Mouse (Mus musculus) hindbrain, embryonic 10.5 days (tissue): ENCODE data around the gene 2210011C24Rik. TPM values are rescaled to one million over a fixed set of nuclear protein-coding genes. Genes with fewer than 3 reads are reported as not detected.

Experiments used
- DNase-seq: peaks from one replicate; pipeline ENCODE4 v3.0.0-alpha.2; 2017; ENCODE audit warnings: low spot score
- H3K27ac ChIP-seq: fragments of 300-500 bp; sonication (generic); 2 replicates; pipeline ENCODE4 v1.5.1; 2016; ENCODE audit warnings: mild to moderate bottlenecking, moderate library complexity
- H3K27me3 ChIP-seq: fragments of 300-500 bp; sonication (generic); 2 replicates; pipeline ENCODE4 v1.6.1; 2016; ENCODE audit warnings: mild to moderate bottlenecking; ENCODE audit not compliant: poor library complexity, insufficient read depth, severe bottlenecking
- H3K36me3 ChIP-seq: fragments of 300-500 bp; sonication (generic); 2 replicates; pipeline ENCODE4 v1.6.1; 2016; ENCODE audit warnings: mild to moderate bottlenecking, moderate library complexity
- H3K4me1 ChIP-seq: fragments of 300-500 bp; sonication (generic); replicated peaks from 2 replicates; pipeline ENCODE4 v1.6.1; 2016; ENCODE audit warnings: mild to moderate bottlenecking
- H3K4me3 ChIP-seq: fragments of 300-500 bp; sonication (generic); 2 replicates; pipeline ENCODE4 v1.5.1; 2016; ENCODE audit warnings: mild to moderate bottlenecking, moderate library complexity
- H3K9me3 ChIP-seq: fragments of 300-500 bp; sonication (generic); 2 replicates; pipeline ENCODE4 v1.6.1; 2016; ENCODE audit warnings: mild to moderate bottlenecking, moderate library complexity
- WGBS: fragments of 180-500 bp; shearing (Covaris S2); methylation state at CpG from one replicate; pipeline ENCODE4 v1.1.7; 2016; 5-methylcytosine and 5-hydroxymethylcytosine counted together
- polyA plus RNA-seq: library from polyadenylated mRNA; unstranded; fragments of >200 nt; fragmentation: Nextera tagmentation; extraction: Ambion mirVana; gene quantifications from 2 replicates; pipeline ENCODE4 v1.2.1, GENCODE M21; 2016

Gene 2210011C24Rik
- 0.86 TPM in 1 of 2 replicates, not detected in the other for polyA plus RNA-seq

DNA sequence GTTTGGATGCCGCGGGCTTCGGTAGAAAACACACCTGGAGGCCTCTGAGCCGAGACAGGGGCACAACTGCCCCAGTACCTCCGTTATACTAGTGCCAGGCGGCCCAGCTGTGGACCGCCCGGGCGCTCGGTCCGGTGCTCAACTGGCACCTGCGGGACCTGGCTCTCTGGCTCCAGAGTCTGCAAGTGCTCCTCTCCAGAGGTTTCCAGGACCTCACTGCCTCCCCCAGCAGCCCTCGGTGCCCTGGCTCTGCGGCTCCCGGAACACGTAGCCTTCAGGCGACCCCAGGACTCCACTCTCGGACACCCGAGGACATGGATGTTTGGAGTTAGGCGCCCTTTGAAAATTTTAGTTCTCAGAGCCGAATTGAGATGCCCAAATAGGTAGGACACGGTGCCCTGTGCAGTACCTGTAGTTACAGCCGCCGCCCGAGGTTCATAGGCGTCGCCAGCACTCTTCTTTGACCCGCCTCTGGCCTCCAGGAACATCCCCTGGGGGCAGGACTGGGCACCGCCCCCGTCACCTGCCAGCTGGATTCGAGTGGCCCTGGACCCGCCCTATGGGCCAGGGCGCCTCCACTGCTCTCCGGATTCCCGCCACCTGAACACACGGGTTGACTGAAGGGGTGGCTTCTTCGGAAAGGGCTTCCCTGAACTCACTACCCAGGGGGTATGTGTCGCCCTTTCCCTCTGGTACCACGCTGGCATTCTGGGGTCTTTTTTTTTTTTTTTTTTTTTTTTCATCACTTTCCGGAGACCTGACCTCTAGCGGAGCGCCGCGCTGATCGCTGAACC lies at the start of gene 2210011C24Rik:
2210011C24Rik (minus strand) TSS at position 467 of the 794 bp plus-strand sequence.
- H3K27ac ChIP-seq: peak within 1 kb of the TSS; percentile 64; the same call in 1 of the 2 replicates
- peak; percentile 34 for DNase-seq
- peaks cover 62% of the 10 kb centered on the region for H3K27me3 ChIP-seq
- H3K4me3 ChIP-seq: peak within 1 kb of the TSS; percentile 63
- H3K9me3 ChIP-seq: peaks cover 5% of the 10 kb centered on the region; the same call in 1 of the 2 replicates
- H3K4me1 ChIP-seq: peaks cover 38% of the 10 kb centered on the region
- H3K36me3 ChIP-seq: no peaks in the 10 kb centered on the region
- WGBS: under 1% methylated on average over 45 of the region's 45 CpGs

DNA sequence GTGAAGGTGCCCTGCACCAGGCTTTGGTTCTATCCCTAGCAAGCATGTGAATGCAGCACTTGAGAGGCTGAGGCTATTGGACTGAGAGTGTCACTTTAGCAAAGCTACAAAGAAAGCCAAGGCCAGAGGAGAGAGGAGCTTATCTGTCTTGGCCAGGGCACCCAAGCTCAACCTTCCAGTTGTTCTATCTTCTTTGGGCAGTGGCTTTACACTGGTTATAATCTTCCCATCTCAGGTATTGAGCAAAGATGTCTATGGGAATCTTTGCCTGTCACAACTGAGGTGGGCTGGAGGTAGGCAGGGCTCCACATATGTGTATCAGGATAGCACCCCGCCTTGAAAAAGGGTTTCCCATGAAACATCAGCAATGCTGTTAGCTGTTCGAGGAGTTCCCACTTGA lies 48.3 kb upstream of the 2210011C24Rik start:
- WGBS: 84% methylated on average over 2 of the region's 2 CpGs
- H3K27me3 ChIP-seq: no peaks in the 10 kb centered on the region
- H3K4me1 ChIP-seq: no peaks in the 10 kb centered on the region
- H3K36me3 ChIP-seq: no peaks in the 10 kb centered on the region
- H3K9me3 ChIP-seq: no peaks in the 10 kb centered on the region
- H3K27ac ChIP-seq: no peak overlapping the region
- no peak for DNase-seq
- H3K4me3 ChIP-seq: no peak overlapping the region

DNA sequence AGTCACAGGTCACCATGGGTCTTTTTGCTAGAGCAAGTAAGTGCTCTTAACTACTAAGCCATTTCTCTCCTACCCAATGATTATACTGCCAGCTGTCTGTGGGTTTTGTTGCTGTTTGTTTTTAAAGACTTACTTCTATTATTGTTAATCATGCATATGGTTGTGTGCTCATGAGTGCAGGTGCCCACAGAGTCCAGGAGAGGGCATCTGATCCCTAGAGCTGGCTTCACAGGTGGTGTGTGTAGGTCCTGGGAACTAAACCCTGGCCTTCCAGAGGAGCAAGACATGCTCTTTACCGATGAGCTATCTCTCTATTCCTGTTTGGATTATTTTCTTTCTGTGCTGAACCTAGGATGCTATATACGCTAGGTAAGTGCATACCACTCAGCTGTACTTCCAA lies 47.3 kb upstream of the 2210011C24Rik start:
- 90% methylated on average over 2 of the region's 2 CpGs for WGBS
- Histone ChIP-seq H3K4me3 (no peak overlapping the region), H3K27me3 (no peaks in the 10 kb centered on the region), H3K9me3 (no peaks in the 10 kb centered on the region), H3K27ac (no peak overlapping the region), H3K4me1 (no peaks in the 10 kb centered on the region), H3K36me3 (no peaks in the 10 kb centered on the region)
- no peak for DNase-seq

DNA sequence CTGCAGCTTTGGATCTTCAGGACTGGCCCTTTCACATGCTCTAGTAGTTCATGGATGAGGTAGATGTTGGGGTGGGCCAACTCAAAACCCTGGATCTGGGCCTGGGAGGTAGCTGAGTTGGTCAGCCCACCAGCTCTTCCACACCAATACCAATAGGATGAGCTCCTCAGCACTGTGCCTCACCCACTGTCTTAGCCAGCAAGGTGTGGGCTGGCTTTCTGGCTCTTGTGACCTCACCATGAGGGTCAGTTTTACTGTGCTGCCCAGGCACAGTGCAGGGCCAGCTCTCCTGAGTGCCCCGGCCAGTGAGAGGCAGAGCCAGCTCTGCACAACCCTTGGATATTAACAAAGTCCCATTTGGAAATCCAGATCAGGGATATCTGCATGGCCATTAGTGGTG lies 45.9 kb upstream of the 2210011C24Rik start:
- H3K27ac ChIP-seq: no peak overlapping the region
- DNase-seq: no peak
- WGBS: 93% methylated on average over 1 of the region's 1 CpGs

DNA sequence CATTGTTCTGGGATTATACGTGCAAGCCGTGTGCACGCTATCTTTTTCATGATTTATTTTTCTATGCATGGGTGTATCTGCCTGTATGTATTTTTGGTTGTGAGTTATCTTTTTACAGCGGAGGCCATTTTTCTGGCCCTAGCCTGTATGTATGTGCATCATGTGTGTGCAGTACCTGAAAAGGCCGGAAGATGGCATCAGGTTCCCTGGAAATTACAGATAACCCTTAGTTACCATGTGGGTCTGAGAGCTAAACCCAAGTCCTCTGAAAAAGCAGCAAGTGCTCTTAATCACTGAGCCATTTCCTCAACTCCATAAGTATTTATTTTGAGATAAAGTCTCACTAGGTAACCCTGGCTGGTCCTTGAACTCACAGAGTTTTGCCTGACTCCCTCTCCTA lies 41.3 kb upstream of the 2210011C24Rik start:
- WGBS: 96% methylated on average over 5 of the region's 5 CpGs

More for the DNA sequence above, 45.9 kb upstream of the 2210011C24Rik start:
- H3K4me3 ChIP-seq: no peak overlapping the region
- H3K4me1 ChIP-seq: no peaks in the 10 kb centered on the region
- H3K27me3 ChIP-seq: no peaks in the 10 kb centered on the region
- H3K36me3 ChIP-seq: no peaks in the 10 kb centered on the region
- no peaks in the 10 kb centered on the region for H3K9me3 ChIP-seq

DNA sequence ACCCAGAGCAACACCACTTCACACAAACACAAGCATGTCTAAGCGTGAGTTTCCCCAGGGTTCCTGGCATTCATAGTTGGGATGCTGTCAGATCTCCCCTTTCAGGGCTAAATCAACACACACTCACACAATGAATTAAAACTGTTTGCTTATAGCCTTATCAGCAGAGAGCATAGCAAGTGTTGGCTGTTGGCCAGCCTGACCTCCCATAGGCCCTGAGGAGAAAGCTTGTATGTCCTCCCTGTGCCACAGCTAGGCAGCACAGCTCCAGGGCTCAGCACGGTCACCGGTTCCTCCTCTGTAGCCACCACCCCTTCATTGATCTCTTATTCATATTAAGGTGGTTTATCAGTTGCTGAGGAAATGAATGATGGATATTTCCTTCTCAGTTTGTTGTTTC lies 40.8 kb upstream of the 2210011C24Rik start:
- Histone ChIP-seq H3K4me3 (no peak overlapping the region), H3K36me3 (no peaks in the 10 kb centered on the region), H3K27ac (no peak overlapping the region), H3K27me3 (0 out of 2 replicates have a peak, but pooled peaks cover 5% of the 10 kb centered on the region), H3K4me1 (peaks cover 11% of the 10 kb centered on the region), H3K9me3 (no peaks in the 10 kb centered on the region)
- 85% methylated on average over 3 of the region's 3 CpGs for WGBS
- DNase-seq: no peak

More for the DNA sequence above, 41.3 kb upstream of the 2210011C24Rik start:
- Histone ChIP-seq H3K4me1 (peaks cover 11% of the 10 kb centered on the region), H3K9me3 (no peaks in the 10 kb centered on the region), H3K36me3 (no peaks in the 10 kb centered on the region), H3K27me3 (0 out of 2 replicates have a peak, but pooled peaks cover under 1% of the 10 kb centered on the region), H3K27ac (no peak overlapping the region), H3K4me3 (no peak overlapping the region)
- DNase-seq: no peak

DNA sequence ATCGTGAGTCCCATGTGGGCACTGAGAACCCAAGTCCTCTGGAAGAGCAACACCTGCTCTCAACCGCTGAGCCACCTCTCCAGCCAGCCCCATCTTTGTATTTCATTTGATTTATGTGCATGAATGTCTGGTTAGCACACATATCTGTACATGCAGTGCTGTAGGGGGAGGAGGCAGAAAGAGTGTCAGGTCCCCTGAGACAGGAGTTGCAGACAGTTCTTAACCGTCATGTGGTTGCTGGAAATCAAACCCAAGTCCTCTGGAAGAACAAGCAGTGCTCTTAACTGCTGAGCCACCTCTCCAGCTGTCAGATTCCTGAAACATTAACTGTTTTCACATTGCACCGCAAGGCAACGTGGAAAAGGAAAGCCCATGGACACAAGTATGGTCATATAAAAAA lies 36.2 kb upstream of the 2210011C24Rik start:
- H3K27me3 ChIP-seq: peaks cover 43% of the 10 kb centered on the region
- peaks cover 22% of the 10 kb centered on the region for H3K4me1 ChIP-seq
- DNase-seq: no peak
- 80% methylated on average over 5 of the region's 5 CpGs for WGBS
- no peak overlapping the region for H3K4me3 ChIP-seq
- H3K9me3 ChIP-seq: no peaks in the 10 kb centered on the region
- no peaks in the 10 kb centered on the region for H3K36me3 ChIP-seq
- no peak overlapping the region for H3K27ac ChIP-seq

DNA sequence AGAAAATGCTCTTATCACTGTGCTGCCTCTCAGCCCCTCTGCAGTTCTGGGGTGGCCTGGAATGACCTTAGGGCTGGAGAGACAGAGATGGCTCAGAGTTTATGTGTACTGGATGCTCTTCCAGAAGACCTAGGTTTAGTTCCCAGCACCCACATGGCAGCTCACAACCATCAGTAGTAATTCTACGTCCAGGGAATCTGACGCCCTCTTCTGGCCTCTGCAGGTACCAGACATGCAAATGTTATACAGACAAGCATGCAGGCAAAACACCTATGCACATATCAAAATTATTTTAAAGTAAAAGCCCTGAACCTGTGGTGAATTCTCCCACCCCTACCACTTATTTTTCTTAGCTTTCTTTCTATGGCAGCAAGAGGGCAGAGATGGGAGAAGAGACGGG lies 34.5 kb upstream of the 2210011C24Rik start:
- peaks cover 60% of the 10 kb centered on the region for H3K27me3 ChIP-seq
- no peak for DNase-seq

DNA sequence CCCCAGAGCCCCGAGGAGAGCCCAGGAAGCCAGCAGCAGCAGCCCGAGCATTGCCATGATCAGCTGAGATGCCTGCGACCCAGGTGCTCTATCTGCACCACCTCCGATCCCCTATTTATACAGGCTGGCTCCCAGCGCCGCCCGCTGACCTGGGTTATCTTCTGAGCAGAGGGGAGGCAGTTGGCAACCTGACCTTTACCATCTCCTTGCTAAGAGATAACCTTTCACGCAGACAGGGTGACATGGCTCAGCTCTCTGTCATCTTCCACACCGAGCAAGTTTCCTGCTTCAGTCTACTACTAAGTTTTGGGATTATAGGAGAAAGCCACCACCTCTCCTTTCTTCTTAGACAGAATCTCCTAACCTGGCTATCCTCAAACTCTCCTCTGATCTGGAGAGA lies 32.9 kb upstream of the 2210011C24Rik start, which contains the start of gene Rln3:
Rln3 (minus strand) TSS at position 101 of the 400 bp plus-strand sequence.
- Histone ChIP-seq H3K4me3 (peak within 1 kb of the TSS; percentile 27), H3K9me3 (no peaks in the 10 kb centered on the region), H3K36me3 (no peaks in the 10 kb centered on the region), H3K27ac (no peak within 1 kb of the TSS), H3K27me3 (peaks cover 76% of the 10 kb centered on the region), H3K4me1 (peaks cover 24% of the 10 kb centered on the region)
- WGBS: 8% methylated on average over 9 of the region's 9 CpGs
- DNase-seq: no peak

More for the DNA sequence above, 34.5 kb upstream of the 2210011C24Rik start:
- H3K4me3 ChIP-seq: no peak overlapping the region
- peaks cover 35% of the 10 kb centered on the region for H3K4me1 ChIP-seq
- 79% methylated on average over 3 of the region's 3 CpGs for WGBS
- H3K9me3 ChIP-seq: no peaks in the 10 kb centered on the region
- no peak overlapping the region for H3K27ac ChIP-seq
- H3K36me3 ChIP-seq: no peaks in the 10 kb centered on the region

DNA sequence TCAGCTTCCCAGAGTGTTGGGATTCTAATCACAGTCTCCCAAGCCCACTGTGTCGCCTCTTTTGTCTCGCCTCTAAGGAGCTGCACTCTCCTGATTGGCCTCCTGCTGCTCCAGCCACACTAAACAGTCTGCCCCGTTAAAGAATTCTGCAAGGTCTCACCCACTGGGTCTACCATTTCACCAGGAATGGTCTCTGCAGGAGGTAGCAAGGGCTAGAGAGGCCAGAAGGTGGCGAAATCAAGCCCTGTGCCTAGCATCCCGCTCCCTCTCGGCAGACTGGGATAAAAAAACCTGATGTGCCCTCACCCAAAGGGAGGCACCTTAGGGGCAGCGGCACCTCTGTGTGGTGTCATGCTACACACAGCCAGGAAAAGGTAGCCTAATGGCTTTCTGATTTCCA lies 32.1 kb upstream of the 2210011C24Rik start:
- WGBS: 2% methylated on average over 7 of the region's 7 CpGs
- H3K27me3 ChIP-seq: peaks cover 84% of the 10 kb centered on the region

DNA sequence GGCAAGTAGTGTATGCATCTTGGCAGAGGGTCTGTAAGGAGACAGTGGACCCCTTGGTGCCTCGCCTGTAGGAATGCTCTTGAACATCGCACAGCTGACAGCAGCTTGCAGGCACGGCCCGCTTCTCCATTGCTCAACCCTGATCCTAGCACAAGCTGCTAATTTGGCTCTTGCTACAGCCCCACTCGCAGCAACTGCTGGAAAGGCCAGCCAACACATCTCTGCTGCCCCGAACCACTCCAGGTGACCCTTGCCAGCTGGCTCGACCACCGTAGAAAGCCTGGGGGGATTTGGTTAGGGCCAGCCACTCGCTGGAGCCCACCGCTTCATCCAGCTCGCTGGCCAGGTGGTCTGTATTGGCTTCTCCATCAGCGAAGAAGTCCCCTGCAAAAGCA lies 31.0 kb upstream of the 2210011C24Rik start:
- H3K27me3 ChIP-seq: peaks cover 90% of the 10 kb centered on the region
- 41% methylated on average over 12 of the region's 12 CpGs for WGBS
- no peaks in the 10 kb centered on the region for H3K36me3 ChIP-seq
- DNase-seq: no peak
- peaks cover 28% of the 10 kb centered on the region for H3K4me1 ChIP-seq
- H3K9me3 ChIP-seq: no peaks in the 10 kb centered on the region
- H3K4me3 ChIP-seq: peak overlapping the region; percentile 50; the same call in 1 of the 2 replicates
- no peak overlapping the region for H3K27ac ChIP-seq

More for the DNA sequence above, 32.1 kb upstream of the 2210011C24Rik start:
- peaks cover 27% of the 10 kb centered on the region for H3K4me1 ChIP-seq
- peak overlapping the region; percentile 27 for H3K4me3 ChIP-seq
- H3K27ac ChIP-seq: no peak overlapping the region
- DNase-seq: no peak
- no peaks in the 10 kb centered on the region for H3K9me3 ChIP-seq
- no peaks in the 10 kb centered on the region for H3K36me3 ChIP-seq

DNA sequence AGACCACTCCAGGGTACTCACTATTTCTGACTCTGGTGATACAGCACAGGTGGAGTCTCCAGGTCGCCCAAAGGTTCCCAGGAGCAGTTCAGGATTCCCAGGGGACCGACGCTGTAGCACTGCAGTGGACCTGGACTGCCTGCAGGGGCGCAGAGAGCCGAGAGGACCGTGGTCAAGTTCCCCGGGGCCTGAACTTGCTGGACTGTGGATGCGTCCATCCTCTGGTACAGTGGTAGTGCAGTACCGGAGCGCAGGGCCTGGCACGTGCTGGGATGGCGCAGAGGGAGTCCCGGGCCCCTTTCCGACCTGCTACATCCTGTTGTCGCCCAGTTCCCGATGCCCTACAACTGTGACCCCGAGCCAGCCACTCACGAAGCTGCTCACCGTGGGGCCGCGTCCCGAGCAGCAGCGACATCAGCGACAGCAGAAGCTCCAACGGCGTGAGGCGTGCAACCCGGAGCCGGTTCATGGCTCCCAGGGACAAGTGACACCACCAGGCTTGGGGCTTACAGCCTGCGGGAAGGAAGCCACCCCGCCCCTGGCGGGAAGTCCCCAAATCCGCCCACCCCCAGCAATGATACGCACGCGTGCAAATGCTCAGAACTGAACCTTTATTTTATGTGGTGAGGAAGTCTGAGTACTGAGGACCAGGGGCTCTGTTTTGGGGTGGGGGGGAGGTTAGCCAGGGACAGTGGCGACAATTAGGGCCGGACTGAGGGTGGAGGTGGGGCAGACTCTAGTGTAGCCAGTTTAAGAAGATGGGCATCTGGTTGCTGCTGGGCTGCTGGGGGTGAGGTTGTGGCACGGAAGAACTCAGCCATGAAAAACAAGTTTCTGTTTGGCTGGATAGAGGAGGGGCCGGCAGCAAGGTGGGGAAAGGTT lies 30.3 kb upstream of the 2210011C24Rik start, which contains the start of gene Il27ra:
Il27ra (minus strand) TSS at position 524 of the 882 bp plus-strand sequence.
- Histone ChIP-seq H3K27me3 (peaks cover 93% of the 10 kb centered on the region), H3K4me3 (peak within 1 kb of the TSS; percentile 50), H3K36me3 (no peaks in the 10 kb centered on the region), H3K27ac (peak within 1 kb of the TSS; percentile 26; the same call in 1 of the 2 replicates), H3K9me3 (no peaks in the 10 kb centered on the region), H3K4me1 (peaks cover 28% of the 10 kb centered on the region)
- 4% methylated on average over 40 of the region's 40 CpGs for WGBS
- peak; percentile 74 for DNase-seq
